Mouse (Mus musculus) stomach, embryonic 15.5 days (tissue): ENCODE results near the gene Elobl. TPM values are rescaled to one million over a fixed set of nuclear protein-coding genes. Genes with fewer than 3 reads are reported as not detected.
A peak's percentile ranks its signal among the peaks of the same experiment; 100 is the strongest.

ENCODE experiments used
- ATAC-seq: fragments of 200-750 bp; cut with Nextera tagmentation; 2 replicates; pipeline ENCODE4 v1.8.0; 2017; ENCODE audit warnings: low read depth, moderate number of reproducible peaks, moderate TSS enrichment; ENCODE audit not compliant: insufficient read depth, low FRiP score
- H3K27ac ChIP-seq: fragments of 300-500 bp; sonication (generic); 2 replicates; pipeline ENCODE4 v1.5.1; 2015; ENCODE audit warnings: mild to moderate bottlenecking, inconsistent platforms
- H3K27me3 ChIP-seq: fragments of 300-500 bp; sonication (generic); replicated peaks from 2 replicates; pipeline ENCODE4 v1.6.1; 2015; ENCODE audit warnings: inconsistent platforms
- H3K36me3 ChIP-seq: fragments of 300-500 bp; sonication (generic); 2 replicates; pipeline ENCODE4 v1.6.1; 2015; ENCODE audit warnings: inconsistent platforms
- H3K4me1 ChIP-seq: fragments of 300-500 bp; sonication (generic); 2 replicates; pipeline ENCODE4 v1.6.1; 2015; ENCODE audit warnings: inconsistent platforms
- H3K4me2 ChIP-seq: fragments of 300-500 bp; sonication (generic); 2 replicates; pipeline ENCODE4 v1.6.1; 2015; ENCODE audit warnings: mild to moderate bottlenecking, inconsistent platforms
- H3K4me3 ChIP-seq: fragments of 300-500 bp; sonication (generic); replicated peaks from 2 replicates; pipeline ENCODE4 v1.5.1; 2015; ENCODE audit warnings: inconsistent platforms
- H3K9ac ChIP-seq: fragments of 300-500 bp; sonication (generic); 2 replicates; pipeline ENCODE4 v1.6.1; 2015; ENCODE audit warnings: inconsistent platforms
- H3K9me3 ChIP-seq: fragments of 300-500 bp; sonication (generic); 2 replicates; pipeline ENCODE4 v1.6.1; 2016; ENCODE audit warnings: inconsistent platforms
- WGBS: fragments of 180-500 bp; shearing (Covaris S2); methylation state at CpG from one replicate; pipeline ENCODE4 v1.1.7; 2015; 5-methylcytosine and 5-hydroxymethylcytosine counted together
- polyA plus RNA-seq: library from polyadenylated mRNA; unstranded; fragments of >200 nt; fragmentation: Nextera tagmentation; extraction: Ambion mirVana; gene quantifications from 2 replicates; pipeline ENCODE4 v1.2.1, GENCODE M21; 2015

Elobl gene
- not detected in 2 replicates for polyA plus RNA-seq

- Histone ChIP-seq H3K36me3 (no peaks in the 10 kb centered on the region), H3K27ac (no peak within 1 kb of the TSS), H3K4me1 (no peaks in the 10 kb centered on the region), H3K9ac (no peak within 1 kb of the TSS), H3K27me3 (no peaks in the 10 kb centered on the region), H3K4me3 (no peak within 1 kb of the TSS), H3K4me2 (no peak within 1 kb of the TSS), H3K9me3 (no peaks in the 10 kb centered on the region)
- ATAC-seq: no peak
- 93% methylated on average over 2 of the region's 3 CpGs for WGBS
These were observed at the start of gene Elobl for GRCm38 (mm10) chr11:88966881-88967361. Elobl (minus strand) TSS chr11:88966931.

GRCm38 (mm10) chr11:89012241-89012640 is 45.5 kb upstream of the Elobl start:
- peaks cover 55% of the 10 kb centered on the region for H3K36me3 ChIP-seq

DNA sequence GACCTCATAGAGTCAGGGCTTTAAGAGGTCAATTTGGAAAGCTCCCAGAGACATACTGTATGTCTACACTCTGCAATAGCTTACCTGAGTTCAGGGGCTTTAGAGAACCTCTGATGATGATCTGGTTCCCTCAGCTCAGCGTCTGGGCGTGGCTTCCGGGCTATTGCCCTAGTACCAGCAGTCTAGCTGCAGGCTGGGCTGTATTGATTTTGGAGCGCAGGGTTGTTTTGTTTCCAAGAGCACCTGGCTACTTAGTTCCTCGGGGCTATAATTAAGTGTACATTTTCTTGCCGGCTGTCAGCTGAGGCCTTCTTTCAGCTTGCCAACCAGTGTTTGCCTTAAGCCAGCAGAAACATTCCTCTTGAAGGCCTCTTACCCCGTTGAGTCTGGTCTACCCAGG is 42.8 kb upstream of the Elobl start:
- H3K36me3 ChIP-seq: peaks cover 45% of the 10 kb centered on the region
- no peak overlapping the region for H3K4me3 ChIP-seq
- ATAC-seq: peak; percentile 40
- H3K9me3 ChIP-seq: no peaks in the 10 kb centered on the region
- H3K4me1 ChIP-seq: no peaks in the 10 kb centered on the region
- H3K9ac ChIP-seq: no peak overlapping the region
- WGBS: 65% methylated on average over 7 of the region's 7 CpGs
- no peaks in the 10 kb centered on the region for H3K27me3 ChIP-seq
- H3K4me2 ChIP-seq: no peak overlapping the region
- no peak overlapping the region for H3K27ac ChIP-seq

More at GRCm38 (mm10) chr11:89012241-89012640, 45.5 kb upstream of the Elobl start:
- no peak overlapping the region for H3K27ac ChIP-seq
- ATAC-seq: no peak
- no peak overlapping the region for H3K9ac ChIP-seq
- no peaks in the 10 kb centered on the region for H3K9me3 ChIP-seq
- no peaks in the 10 kb centered on the region for H3K27me3 ChIP-seq
- 86% methylated on average over 5 of the region's 5 CpGs for WGBS
- H3K4me3 ChIP-seq: no peak overlapping the region
- no peaks in the 10 kb centered on the region for H3K4me1 ChIP-seq
- no peak overlapping the region for H3K4me2 ChIP-seq

DNA sequence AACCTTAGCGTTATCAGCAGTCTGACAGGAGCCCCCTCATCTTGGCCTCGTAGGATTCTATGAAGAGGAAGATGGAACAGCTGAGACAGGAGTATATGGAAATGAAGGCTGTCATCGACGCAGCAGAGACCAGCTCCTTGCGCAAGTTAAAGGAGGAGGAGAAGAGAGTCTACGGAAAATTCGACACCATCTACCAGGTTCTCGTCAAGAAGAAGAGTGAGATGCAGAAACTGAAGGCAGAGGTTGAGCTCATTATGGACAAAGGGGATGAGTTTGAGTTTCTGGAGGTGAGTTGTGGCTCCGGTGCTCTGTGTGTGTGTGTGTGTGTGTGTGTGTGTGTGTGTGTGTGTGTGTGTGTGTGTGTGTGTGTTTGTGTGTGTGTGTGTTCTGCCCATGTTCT is 42.3 kb upstream of the Elobl start:
- Histone ChIP-seq H3K4me3 (no peak overlapping the region), H3K4me2 (no peak overlapping the region), H3K27me3 (no peaks in the 10 kb centered on the region), H3K4me1 (no peaks in the 10 kb centered on the region), H3K27ac (no peak overlapping the region), H3K9ac (no peak overlapping the region), H3K36me3 (peaks cover 45% of the 10 kb centered on the region), H3K9me3 (no peaks in the 10 kb centered on the region)
- no peak; the same call in 1 of the 2 replicates for ATAC-seq
- WGBS: 89% methylated on average over 9 of the region's 9 CpGs

DNA sequence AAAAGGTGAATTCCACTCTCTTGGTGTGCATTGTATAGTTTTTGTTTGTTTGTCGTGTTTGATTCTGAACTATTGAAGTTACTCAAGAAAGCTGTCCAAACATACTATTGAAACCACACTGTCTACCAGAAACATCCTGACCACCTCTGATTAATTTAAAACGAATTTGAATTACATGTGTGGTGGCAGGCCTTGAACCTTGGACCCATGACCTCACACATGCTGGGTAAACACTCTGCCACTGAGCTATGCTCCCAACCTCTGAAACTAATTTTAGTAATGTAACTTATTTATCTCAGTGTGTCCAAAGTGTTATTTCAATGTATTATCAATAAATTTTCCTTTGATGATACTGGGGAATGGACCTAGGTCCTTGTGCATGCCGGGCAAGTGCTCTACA is 40.9 kb upstream of the Elobl start:
- no peak overlapping the region for H3K4me3 ChIP-seq
- H3K9ac ChIP-seq: no peak overlapping the region
- H3K9me3 ChIP-seq: no peaks in the 10 kb centered on the region
- H3K36me3 ChIP-seq: peaks cover 39% of the 10 kb centered on the region
- WGBS: 83% methylated on average over 3 of the region's 3 CpGs
- ATAC-seq: no peak
- H3K4me1 ChIP-seq: peaks cover 5% of the 10 kb centered on the region
- H3K4me2 ChIP-seq: no peak overlapping the region
- H3K27ac ChIP-seq: no peak overlapping the region
- no peaks in the 10 kb centered on the region for H3K27me3 ChIP-seq

GRCm38 (mm10) chr11:89006404-89006803 is 39.7 kb upstream of the Elobl start:
- no peak for ATAC-seq
- Histone ChIP-seq H3K4me1 (peaks cover 6% of the 10 kb centered on the region), H3K27ac (no peak overlapping the region), H3K36me3 (peaks cover 27% of the 10 kb centered on the region), H3K27me3 (no peaks in the 10 kb centered on the region), H3K9ac (no peak overlapping the region), H3K4me2 (no peak overlapping the region), H3K4me3 (no peak overlapping the region), H3K9me3 (no peaks in the 10 kb centered on the region)

DNA sequence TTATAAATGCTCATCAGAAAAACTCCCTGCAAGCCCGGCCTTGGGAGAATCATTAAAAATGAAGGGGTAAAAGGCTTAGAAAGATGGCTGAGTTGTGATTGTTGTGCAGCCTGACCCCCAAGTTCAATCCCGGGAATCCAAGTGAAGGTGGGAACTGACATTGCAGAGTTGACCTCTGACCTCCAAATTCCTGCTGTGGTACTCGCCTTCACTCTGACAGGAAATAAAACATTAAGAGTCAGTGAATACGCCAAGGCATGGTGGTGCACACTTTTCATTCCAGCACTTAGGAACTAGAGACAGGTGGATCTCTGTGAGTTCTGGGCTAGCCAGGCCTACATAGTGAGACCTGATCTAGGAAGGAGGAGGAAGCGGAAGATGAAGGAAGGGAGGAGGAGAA is 38.7 kb upstream of the Elobl start:
- Histone ChIP-seq H3K4me3 (no peak overlapping the region), H3K9me3 (no peaks in the 10 kb centered on the region), H3K27me3 (no peaks in the 10 kb centered on the region), H3K4me1 (peaks cover 9% of the 10 kb centered on the region), H3K4me2 (no peak overlapping the region), H3K9ac (no peak overlapping the region), H3K27ac (no peak overlapping the region), H3K36me3 (peaks cover 18% of the 10 kb centered on the region; the same call in 1 of the 2 replicates)
- no peak for ATAC-seq
- WGBS: 60% methylated on average over 5 of the region's 5 CpGs

DNA sequence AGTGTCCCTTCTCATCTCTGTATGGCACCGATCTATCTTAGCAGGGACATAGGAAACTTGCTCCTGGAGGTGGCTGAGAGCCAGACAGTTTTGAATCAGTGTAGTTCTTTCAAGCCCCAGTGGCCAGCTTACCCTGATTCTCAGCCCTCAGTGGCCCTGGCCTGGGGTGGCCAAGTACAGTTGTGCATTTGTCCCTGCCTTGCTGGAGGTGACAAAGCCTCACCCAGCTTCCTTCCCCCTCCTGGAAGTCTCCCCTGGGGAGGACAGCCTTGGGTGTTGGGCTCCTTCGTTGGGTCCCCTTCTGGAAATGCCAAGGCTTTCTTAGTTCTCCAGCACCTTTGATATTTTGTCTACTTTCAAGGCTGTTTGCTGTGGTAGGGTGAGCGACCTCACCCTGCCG is 37.0 kb upstream of the Elobl start:
- no peaks in the 10 kb centered on the region for H3K27me3 ChIP-seq
- H3K9me3 ChIP-seq: no peaks in the 10 kb centered on the region
- peak overlapping the region; percentile 19; the same call in 1 of the 2 replicates for H3K4me2 ChIP-seq
- H3K4me1 ChIP-seq: peaks cover 12% of the 10 kb centered on the region
- H3K27ac ChIP-seq: no peak overlapping the region
- no peak overlapping the region for H3K9ac ChIP-seq
- peaks cover 10% of the 10 kb centered on the region; the same call in 1 of the 2 replicates for H3K36me3 ChIP-seq
- 56% methylated on average over 4 of the region's 4 CpGs for WGBS
- ATAC-seq: no peak
- no peak overlapping the region for H3K4me3 ChIP-seq

- no peaks in the 10 kb centered on the region for H3K9me3 ChIP-seq
- H3K27me3 ChIP-seq: no peaks in the 10 kb centered on the region
- WGBS: 33% methylated on average over 6 of the region's 6 CpGs
- peaks cover 14% of the 10 kb centered on the region for H3K4me1 ChIP-seq
- no peak for ATAC-seq
- H3K9ac ChIP-seq: no peak overlapping the region
- H3K4me2 ChIP-seq: peak overlapping the region; percentile 29
- no peak overlapping the region; the same call in 1 of the 2 replicates for H3K4me3 ChIP-seq
- H3K27ac ChIP-seq: peak overlapping the region; percentile 7
- H3K36me3 ChIP-seq: peaks cover 10% of the 10 kb centered on the region; the same call in 1 of the 2 replicates
These were observed 36.3 kb upstream of the Elobl start for GRCm38 (mm10) chr11:89003078-89003477.

DNA sequence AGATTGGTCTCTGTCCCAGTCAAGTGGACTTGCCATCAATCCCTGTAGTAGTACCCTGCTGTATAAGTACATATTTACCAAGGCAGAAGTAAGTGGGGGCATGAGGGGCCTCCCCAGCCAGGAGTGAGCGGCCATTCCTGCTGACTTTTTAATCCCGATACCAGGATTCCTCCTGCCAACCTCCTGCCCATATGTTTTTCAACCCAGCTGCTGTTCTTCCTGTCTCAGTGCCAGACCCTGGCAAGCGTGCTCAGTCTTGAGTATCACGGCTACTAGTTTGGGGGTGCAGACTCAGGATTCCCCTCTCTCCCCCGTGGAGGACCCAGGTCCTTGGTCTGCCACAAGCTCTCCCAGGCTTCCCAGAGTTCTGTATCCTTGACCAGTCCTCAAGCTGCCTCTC is 35.9 kb upstream of the Elobl start:
- Histone ChIP-seq H3K4me2 (peak overlapping the region; percentile 29), H3K9ac (no peak overlapping the region), H3K27me3 (no peaks in the 10 kb centered on the region), H3K27ac (peak overlapping the region; percentile 7), H3K36me3 (peaks cover 8% of the 10 kb centered on the region; the same call in 1 of the 2 replicates), H3K4me3 (no peak overlapping the region; the same call in 1 of the 2 replicates), H3K9me3 (no peaks in the 10 kb centered on the region), H3K4me1 (peaks cover 14% of the 10 kb centered on the region)
- ATAC-seq: no peak
- 69% methylated on average over 5 of the region's 5 CpGs for WGBS

DNA sequence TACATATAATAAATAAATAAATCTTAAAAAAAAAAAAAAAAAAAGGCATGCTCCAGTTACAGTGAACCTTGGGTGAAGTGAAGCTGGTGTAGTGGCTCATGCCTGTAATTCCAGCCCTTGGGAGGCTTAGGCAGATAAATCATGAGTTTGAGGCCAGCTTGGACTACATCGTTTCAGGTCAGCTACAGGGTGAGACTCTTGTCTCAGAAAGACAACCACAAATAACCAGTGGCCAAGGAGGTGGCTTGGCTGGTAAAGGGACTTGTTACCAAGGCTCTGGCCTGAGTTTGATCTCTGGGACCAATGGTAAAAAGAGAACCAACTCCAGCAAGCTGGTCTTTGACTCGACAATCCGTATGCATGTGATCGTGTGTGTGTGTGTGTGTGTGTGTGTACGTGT is 35.3 kb upstream of the Elobl start:
- no peak overlapping the region for H3K9ac ChIP-seq
- WGBS: 84% methylated on average over 5 of the region's 5 CpGs

GRCm38 (mm10) chr11:89001569-89001968 is 34.8 kb upstream of the Elobl start:
- Histone ChIP-seq H3K4me3 (peak overlapping the region; percentile 6; the same call in 1 of the 2 replicates), H3K4me2 (peak overlapping the region; percentile 81), H3K27ac (no peak overlapping the region)

More for the DNA sequence above, 35.3 kb upstream of the Elobl start:
- Histone ChIP-seq H3K9me3 (no peaks in the 10 kb centered on the region), H3K36me3 (peaks cover 2% of the 10 kb centered on the region; the same call in 1 of the 2 replicates), H3K4me2 (peak overlapping the region; percentile 29), H3K27ac (no peak overlapping the region), H3K4me3 (no peak overlapping the region), H3K27me3 (no peaks in the 10 kb centered on the region), H3K4me1 (peaks cover 14% of the 10 kb centered on the region)
- no peak for ATAC-seq

DNA sequence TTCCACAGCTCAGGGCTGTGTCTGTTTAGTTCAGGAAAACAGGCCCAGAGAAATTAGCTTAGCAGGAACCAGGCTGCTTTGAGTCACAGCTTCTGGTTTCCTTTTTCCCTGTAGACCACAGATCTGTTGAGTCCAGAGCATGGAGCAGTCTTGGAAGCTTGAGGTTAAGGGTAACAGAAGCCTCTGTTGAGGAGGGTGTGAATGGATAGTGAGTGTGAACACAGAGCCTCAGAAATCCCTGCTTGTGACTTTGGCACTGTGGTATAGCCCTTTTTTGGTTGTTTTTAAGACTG is 33.7 kb upstream of the Elobl start:
- no peak for ATAC-seq
- H3K4me1 ChIP-seq: peaks cover 14% of the 10 kb centered on the region
- no peaks in the 10 kb centered on the region for H3K36me3 ChIP-seq
- H3K9ac ChIP-seq: peak overlapping the region; percentile 47; the same call in 1 of the 2 replicates
- H3K4me2 ChIP-seq: peak overlapping the region; percentile 81
- H3K4me3 ChIP-seq: peak overlapping the region; percentile 58
- no peaks in the 10 kb centered on the region for H3K27me3 ChIP-seq
- peak overlapping the region; percentile 64; the same call in 1 of the 2 replicates for H3K27ac ChIP-seq
- no peaks in the 10 kb centered on the region for H3K9me3 ChIP-seq

More at GRCm38 (mm10) chr11:89001569-89001968, 34.8 kb upstream of the Elobl start:
- Histone ChIP-seq H3K4me1 (peaks cover 14% of the 10 kb centered on the region), H3K9ac (no peak overlapping the region), H3K27me3 (no peaks in the 10 kb centered on the region), H3K9me3 (no peaks in the 10 kb centered on the region), H3K36me3 (no peaks in the 10 kb centered on the region)
- WGBS: 88% methylated on average over 7 of the region's 7 CpGs
- no peak for ATAC-seq
